Mouse (Mus musculus): Measurements from ENCODE around the gene Ubc. TPM values are rescaled to one million over a fixed set of nuclear protein-coding genes. Genes with fewer than 3 reads are reported as not detected.
"Not testable (repeated sequence)": the region's sequence is repeated elsewhere in the genome, so short reads cannot be mapped to it uniquely, and the experiment has no call there.

The Ubc gene
- total RNA-seq, 1 experiment from 2014 or later, result 791 TPM

DNA sequence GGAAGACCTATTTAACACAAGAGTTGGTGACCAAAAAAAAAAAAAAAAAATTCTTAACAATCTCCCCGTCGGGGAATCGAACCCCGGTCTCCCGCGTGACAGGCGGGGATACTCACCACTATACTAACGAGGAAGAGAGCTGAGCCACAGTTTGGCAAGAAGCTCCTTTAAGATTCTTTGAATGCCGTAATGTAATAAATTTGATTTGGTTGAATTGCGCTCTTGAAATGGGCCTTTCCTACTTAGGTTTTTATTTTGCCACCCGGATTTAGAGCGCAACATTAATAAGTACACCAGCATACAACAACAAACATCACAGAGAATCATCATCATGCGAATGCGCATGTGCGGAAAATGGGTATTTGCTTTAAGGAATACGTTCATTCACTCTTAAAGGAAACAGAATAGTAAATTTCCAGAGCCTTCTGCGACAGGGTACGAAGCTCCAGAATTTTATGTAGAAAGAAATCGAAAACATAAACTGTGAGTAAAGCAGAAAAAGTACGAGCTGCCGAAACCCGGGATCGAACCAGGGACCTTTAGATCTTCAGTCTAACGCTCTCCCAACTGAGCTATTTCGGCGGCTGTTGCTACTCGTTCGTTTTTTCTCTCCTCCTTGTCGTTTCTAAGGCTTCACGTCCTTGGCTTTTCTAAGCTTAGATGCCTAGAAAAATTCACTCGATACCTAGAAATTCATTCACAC is 15.7 kb upstream of the Ubc start:
- 0 out of 2 replicates have a peak, but pooled peaks have one; percentile 12 for ATAC-seq (replicated peaks; ENCODE audit: insufficient number of reproducible peaks, low FRiP score, low TSS enrichment, poor library complexity, severe bottlenecking)

DNA sequence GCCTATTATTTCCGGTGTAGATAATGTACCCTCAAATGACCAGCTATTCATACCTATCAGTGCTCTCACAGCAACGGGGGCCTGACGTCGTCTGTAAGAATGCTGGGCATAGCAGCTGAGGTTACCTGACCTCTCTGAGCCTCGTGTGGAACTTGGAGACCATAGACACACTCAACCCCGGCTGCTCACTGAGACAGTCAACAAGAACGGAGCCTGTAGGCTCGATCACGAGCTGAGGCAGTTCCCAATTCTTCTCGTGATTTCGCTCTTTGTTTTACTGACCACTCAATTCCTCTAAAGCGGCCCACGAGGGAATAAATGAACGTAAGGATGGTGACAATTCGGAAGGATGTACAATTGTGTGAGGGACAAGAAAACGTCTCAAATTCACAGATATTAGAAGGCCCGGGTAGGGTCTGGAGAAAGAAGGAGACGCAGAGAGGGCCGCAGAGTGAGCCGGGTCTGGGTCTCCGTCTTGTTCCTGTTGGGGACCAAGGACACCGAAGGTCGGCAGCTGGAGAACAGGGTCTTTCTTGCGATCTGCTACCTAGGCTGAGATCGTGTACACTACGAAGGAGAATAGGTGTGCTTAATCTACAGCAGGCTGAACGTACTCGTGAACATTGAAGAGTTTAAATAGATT is 15.0 kb upstream of the Ubc start:
- no peak for ATAC-seq (replicated peaks; ENCODE audit: insufficient number of reproducible peaks, low FRiP score, low TSS enrichment, poor library complexity, severe bottlenecking)

DNA sequence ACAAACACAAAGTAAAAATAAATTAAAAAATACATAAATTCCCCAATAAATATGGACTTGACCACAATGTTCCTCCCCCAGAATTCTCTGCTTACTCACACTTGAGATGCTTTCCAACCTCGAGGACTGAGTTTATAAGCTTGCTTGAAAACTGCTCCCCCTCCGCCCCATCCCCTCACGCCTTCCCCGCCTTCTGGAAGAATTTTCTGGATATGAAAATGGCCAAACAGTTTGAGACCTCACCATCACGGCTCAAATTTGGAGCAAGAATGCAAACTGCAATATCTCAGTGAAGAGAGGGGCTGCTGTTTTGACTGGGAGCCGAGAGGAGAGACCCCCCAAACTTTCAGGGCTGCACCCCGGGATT is 14.5 kb upstream of the Ubc start:
- no peak for ATAC-seq (replicated peaks; ENCODE audit: insufficient number of reproducible peaks, low FRiP score, low TSS enrichment, poor library complexity, severe bottlenecking)

DNA sequence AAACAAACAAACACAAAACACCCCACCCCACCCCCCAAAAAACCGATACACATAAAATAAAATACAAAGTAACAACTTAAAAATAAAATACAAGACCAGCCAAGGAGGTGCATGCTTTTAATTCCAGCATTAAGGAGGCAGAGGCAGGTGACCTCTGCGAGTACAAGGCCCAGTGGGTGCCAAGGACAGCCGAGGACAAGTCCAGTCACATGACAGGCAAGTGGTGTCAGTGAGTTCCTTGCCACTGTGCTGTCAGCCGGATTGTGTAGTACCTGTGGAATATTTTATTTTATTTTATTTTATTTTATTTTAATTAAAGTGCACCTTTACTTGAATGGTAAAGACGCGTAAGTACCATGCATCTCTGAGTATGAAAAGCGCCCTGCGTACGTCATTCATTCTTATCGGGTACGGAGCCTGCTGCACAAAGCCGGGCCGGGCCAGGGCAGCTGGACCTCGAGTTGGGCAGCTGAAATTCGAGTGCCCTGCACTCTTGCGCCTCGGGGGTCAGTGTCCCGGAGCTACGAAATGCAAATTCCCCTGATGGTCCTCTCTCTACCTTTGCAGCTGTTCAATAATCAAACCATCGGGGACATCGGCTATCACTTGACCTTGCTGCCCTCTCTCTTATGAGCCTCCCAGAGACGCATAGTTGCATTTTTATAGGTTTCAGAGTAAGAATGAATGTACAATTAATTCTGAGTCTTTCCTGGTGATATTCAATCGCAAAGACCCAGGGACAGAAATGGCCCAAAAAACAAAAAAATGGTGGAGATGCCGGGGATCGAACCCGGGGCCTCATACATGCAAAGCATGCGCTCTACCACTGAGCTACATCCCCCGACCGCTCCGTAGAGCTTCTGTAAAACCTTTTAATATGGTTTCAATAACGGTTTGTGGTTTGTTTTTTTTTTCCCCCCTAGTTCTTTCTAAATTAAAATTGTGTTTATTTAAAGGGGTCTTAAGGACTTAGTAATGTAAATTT is 13.8 kb upstream of the Ubc start:
- no peak for ATAC-seq (replicated peaks; ENCODE audit: insufficient number of reproducible peaks, low FRiP score, low TSS enrichment, poor library complexity, severe bottlenecking)

DNA sequence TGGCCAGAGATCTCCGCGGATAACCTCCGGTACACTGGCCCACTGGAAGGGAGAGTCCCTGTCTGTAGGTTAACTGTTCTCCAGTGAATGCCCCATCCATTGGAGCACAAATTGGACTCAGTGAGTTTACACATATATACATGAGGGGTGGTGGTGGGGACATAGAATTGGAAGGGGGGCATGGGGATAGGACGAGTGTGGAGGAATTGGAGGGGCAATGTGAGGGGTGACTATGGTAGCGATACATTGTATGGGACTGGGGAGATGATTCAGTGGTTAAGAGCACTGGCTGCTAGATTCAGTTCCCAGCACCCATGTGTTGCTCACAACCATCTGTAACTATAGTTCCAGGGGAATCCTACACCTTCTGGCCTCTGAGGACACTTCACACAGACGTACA is 13.0 kb upstream of the Ubc start:
- ATAC-seq (replicated peaks; ENCODE audit: insufficient number of reproducible peaks, low FRiP score, low TSS enrichment, poor library complexity, severe bottlenecking), result no peak

DNA sequence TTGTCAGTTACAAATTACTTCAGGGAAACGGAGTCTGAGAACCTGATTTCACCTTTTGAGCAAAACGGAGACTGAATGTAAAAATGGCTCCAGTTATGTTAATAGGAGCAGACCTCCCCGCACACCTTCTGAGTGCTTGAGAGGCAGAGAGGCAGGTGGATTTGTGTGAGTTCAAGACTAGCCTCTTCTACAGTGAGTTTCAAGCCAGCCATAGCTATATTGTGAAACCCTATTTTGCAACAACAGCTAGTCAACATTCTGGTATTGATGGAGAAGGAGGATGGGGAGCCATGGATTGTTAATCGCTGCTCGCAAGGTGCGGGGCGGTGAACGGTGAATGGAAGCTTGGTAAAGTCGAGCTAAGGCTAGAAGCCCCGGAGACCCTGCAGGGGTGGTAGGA is 12.5 kb upstream of the Ubc start:
- no peak for ATAC-seq (replicated peaks; ENCODE audit: insufficient number of reproducible peaks, low FRiP score, low TSS enrichment, poor library complexity, severe bottlenecking)

DNA sequence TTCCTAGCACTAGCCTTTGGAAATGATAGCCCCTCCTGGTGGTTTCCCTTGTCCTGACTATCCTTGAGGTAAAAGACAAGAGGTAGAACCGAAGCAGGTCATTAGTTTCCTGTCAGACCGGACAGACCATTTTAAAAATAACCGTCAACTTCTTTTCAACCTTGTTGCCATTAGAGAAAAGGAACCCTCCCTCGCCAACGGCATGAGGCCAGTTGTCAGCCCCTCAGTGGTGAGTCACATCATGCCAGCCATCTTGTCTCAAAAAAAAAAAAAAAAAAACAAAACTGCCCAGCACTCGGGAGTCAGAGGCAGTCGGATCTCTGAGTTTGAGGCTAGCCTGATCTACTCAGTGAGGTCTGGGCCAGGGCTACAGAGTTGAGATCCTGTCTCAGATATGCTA is 10.9 kb upstream of the Ubc start:
- ATAC-seq (replicated peaks; ENCODE audit: insufficient number of reproducible peaks, low FRiP score, low TSS enrichment, poor library complexity, severe bottlenecking), result no peak

DNA sequence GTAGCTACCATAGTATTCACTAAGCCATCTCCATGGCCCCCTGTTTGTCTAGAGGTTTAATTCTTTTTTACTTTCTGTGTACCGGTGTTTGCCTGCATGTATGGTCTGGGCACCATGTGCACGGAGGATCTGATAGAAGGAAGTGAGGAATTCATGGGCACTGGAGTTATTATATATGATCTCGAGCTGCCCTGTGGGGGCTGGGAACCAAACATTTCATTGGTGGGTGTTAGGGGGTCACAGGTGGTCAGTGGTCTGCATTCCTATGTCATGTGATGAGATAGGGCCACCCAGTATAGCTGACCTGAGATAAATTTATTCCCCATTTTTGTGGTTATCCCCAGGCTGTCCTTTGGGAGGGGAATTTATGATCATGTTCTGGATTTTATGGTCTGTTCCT is 5.0 kb upstream of the Ubc start:
- ATAC-seq (replicated peaks; ENCODE audit: insufficient number of reproducible peaks, low FRiP score, low TSS enrichment, poor library complexity, severe bottlenecking), result no peak

DNA sequence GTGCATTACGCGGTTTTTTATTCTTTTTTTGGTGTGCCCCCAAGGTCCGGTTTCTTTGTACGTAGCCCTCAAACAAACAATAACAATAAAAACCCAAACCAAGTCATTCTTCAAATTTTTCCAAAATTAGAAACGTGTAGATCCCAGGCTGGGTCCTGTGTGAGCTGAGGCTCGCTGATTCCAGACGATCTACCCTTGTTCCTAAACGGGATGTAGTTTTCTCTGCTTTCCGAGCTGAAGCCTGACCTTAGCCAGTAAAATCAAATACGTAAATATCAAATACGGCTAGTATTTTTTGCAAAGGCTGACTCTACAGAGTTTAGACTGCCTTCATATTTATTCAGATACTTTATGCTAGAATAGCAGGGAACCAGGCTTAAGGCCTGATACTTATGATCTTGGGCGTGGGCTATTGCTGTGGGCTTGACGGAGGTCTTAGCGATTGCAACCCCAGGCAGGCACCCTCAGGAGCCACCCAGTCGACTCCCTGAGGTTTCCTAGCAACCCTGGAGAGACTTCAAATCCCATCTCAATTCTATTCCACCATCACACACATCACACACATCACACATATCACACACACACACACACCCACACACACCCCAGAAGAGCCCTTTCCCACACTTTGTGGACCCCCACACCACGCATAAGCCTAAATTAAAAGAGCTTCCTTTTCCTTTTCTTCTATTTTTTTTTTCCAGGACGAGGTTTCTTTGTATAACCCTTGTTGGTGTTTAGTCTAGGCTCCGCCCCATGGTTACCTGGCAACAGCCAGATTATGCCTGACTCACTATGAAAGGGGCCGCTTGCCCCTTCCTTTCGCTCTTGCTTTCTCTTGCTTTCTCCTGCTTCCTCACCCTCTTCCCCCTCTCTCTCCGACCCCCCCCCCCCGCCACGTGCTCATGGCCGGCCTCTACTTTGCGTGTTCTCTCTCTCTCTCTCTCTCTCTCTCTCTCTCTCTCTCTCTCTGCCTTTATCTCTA is 3.9 kb upstream of the Ubc start:
- ATAC-seq (replicated peaks; ENCODE audit: insufficient number of reproducible peaks, low FRiP score, low TSS enrichment, poor library complexity, severe bottlenecking), result no peak

DNA sequence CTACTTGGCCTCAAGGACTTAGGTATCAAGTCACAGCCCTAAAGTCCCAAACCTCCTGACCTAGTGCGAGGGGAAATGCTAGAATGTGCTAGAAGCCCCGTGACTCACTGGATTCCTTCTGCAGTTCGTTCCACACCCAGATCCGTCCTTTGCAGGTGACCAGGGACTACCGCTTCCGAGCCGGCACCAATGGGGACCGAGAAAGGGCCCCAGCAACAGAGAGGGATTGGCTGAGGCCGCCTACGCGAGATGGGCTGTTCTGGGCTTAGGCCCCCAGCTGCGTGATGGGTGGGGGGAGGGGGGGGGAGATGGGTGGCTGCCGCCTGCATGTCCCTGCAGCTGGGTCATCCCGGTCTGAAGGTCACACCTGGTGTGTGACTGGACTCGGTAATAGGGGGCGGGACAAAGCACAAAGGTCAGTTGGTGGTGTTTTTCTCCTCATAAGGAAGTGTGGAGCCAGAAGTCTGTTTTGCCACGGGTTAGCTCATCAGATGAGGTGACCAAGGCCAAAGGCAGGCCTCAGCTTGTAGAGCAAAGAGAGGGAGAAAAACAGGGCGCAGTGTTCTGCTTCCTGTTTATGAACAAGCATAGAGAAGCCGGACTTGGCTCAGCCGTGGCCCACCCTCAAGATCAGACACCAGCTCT is 3.1 kb upstream of the Ubc start:
- ATAC-seq (replicated peaks; ENCODE audit: insufficient number of reproducible peaks, low FRiP score, low TSS enrichment, poor library complexity, severe bottlenecking), result peak; percentile 70

DNA sequence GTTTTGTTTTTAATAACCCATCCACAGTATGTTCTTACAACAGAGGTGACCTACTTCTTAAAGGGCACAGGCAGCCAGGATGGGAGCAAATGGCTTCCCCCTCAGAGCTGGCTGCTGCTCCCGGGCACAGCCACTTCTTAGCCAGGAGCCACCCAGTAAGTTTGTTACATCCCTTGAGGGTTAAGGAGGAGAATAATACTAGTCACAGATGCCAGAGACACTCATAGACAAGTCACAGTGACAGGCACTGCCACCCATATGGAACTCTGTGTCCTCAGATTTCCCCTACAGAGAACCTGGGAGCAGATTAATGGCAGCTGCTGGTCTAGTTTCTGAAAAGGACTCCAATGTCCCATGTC is 2.6 kb upstream of the Ubc start:
- ATAC-seq (replicated peaks; ENCODE audit: insufficient number of reproducible peaks, low FRiP score, low TSS enrichment, poor library complexity, severe bottlenecking), result no peak

DNA sequence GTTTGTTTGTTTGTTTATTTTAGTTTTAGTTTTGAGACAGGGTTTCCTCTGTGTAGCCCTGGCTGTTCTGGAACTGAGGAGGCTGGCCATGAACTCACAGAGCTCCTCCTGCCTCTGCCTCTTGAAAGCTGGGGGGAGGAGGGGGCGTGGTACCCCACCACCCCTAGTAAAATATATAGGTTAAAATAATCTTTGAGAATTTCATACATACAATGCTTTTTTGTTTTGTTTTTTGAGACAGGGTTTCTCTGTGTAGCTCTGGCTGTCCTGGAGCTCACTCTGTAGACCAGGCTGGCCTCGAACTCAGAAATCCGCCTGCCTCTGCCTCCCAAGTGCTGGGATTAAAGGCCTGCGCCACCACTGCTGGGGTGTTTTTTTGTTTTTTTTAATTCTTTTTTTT is 2.2 kb upstream of the Ubc start:
- ATAC-seq (replicated peaks; ENCODE audit: insufficient number of reproducible peaks, low FRiP score, low TSS enrichment, poor library complexity, severe bottlenecking), result not testable (repeated sequence)

DNA sequence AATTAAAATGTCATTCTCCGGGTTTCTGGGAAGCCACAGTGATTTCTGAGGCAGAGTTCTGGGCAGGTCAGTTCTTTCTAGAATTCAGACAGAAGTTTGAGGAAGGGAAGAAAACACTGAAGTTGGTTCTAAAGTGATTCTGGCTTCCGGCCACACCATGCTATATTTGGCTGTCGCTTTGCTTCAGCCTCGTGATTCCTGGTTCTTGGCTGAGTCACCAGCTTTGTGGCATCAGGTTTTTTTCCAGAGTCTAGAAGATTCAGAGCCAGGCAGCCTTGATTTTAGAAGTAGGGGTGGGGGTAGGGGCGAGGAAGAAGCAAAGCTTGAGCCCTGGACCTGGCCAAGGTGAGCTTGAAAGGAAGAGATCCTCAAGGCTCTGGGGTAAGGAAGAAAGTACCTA is 1.6 kb upstream of the Ubc start:
- no peak for ATAC-seq (replicated peaks; ENCODE audit: insufficient number of reproducible peaks, low FRiP score, low TSS enrichment, poor library complexity, severe bottlenecking)

DNA sequence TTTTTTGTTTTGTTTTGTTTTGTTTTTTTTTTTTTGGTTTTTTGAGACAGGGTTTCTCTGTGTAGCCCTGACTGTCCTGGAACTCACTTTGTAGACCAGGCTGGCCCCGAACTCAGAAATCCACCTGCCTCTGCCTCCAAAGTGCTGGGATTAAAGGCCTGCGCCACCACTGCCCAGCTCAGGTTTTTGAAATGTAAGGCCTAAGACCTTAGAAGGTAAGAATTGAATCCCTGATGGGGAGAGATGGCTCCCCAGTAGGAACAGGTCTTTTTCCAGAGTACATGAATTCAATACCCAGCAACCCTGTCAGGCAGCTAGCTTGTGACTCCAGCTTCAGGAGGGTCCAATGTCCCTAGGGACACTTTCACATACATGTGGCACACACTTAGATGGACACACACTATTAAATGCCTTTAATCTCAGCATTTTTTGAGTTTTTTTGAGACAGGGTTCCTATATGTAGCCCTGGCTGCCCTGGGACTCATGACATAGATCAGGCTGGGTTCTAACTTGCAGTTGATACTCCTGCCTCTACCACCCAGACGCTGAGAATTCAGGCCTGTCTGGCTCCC is 990 bp upstream of the Ubc start:
- no peak for ATAC-seq (replicated peaks; ENCODE audit: insufficient number of reproducible peaks, low FRiP score, low TSS enrichment, poor library complexity, severe bottlenecking)

DNA sequence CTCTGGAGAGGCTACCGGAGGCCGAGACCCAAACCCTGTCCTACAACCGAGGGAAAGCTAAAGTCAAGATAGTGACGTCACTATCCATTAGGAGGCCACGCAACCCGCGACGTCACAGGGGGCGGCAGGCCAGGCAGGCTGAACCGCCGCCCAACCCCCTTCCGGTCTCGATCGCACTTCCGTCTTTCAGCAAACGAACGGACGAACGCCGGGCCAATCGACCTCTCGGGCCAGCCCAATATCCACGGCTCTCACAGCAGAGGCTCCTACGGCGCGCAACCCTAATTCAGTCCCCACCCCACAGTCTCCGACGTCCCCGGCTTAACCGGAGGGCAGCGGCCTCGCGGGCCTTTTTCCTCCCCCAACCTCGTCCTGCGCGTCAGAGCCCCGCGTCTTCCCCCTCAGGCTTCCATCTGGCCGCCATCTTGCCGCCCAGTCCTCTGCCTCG is 847 bp downstream of the Ubc start, which contains the start of gene Gm10382:
Gene Gm10382, plus strand, starts transcription at position 192 of the 448 bp plus-strand sequence.
- ATAC-seq (replicated peaks; ENCODE audit: insufficient number of reproducible peaks, low FRiP score, low TSS enrichment, poor library complexity, severe bottlenecking), result peak; percentile 48

DNA sequence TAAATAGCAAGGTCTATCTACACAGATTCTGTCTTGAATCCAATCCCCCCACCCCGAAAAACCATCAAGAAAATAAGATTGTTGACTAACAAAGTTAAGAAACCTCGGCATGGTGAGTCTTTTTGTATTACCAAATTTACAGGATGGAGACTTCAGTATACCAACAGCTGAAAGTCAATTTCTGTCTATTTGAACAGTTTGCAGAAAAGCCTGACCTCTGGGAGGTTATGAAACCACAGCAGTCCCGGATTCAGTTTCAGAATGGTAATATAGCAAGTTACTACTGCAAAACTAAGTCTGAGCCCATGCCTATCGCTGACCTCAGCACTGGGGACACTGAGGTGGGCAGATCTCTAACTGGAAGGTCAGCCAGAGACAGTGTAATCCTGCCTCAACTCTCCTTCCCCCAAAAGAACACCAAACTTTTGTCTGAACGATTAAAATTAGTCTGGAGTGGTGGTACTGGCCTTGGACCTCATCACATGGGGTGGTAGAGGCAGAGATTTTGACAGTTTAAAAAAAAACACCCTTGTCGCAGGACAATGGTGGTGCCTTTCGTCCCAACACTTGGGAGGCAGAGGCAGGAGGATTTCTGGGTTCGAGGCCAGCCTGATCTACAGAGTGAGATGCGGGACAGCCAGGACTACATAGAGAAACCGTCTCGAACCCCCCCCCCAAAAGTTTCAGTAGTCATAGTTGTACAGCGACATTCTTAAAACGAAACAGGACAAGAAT is 1.5 kb downstream of the Ubc start:
- no peak for ATAC-seq (replicated peaks; ENCODE audit: insufficient number of reproducible peaks, low FRiP score, low TSS enrichment, poor library complexity, severe bottlenecking)

DNA sequence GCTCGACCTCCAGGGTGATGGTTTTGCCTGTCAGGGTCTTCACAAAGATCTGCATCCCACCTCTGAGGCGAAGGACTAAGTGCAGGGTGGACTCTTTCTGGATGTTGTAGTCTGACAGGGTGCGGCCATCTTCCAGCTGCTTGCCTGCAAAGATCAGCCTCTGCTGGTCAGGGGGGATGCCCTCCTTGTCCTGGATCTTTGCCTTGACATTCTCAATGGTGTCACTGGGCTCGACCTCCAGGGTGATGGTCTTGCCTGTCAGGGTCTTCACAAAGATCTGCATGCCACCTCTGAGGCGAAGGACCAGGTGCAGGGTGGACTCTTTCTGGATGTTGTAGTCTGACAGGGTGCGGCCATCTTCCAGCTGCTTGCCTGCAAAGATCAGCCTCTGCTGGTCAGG is 2.7 kb downstream of the Ubc start:
- not testable (repeated sequence) for ATAC-seq (replicated peaks; ENCODE audit: insufficient number of reproducible peaks, low FRiP score, low TSS enrichment, poor library complexity, severe bottlenecking)

Data from monocyte, adult 5-6 weeks (primary cell).